Mouse (Mus musculus) left cerebral cortex, adult 8-10 months (tissue): ENCODE data around the gene Gfpt1. TPM values are rescaled to one million over a fixed set of nuclear protein-coding genes. Genes with fewer than 3 reads are reported as not detected.

ENCODE experiments used
- DNase-seq, 2 experiments: peaks; one replicate each; pipeline ENCODE4 v3.0.0; 2022; ENCODE audit warnings: low spot score in 2 of 2
- total RNA-seq, 4 experiments: library from RNA; stranded (reverse); gene quantifications; 2 replicates each; pipeline ENCODE4 v1.2.4; 2022

The Gfpt1 gene
- total RNA-seq, 4 experiments from 2014 or later, result 45.1 to 59.7 (median 50.4) TPM

DNA sequence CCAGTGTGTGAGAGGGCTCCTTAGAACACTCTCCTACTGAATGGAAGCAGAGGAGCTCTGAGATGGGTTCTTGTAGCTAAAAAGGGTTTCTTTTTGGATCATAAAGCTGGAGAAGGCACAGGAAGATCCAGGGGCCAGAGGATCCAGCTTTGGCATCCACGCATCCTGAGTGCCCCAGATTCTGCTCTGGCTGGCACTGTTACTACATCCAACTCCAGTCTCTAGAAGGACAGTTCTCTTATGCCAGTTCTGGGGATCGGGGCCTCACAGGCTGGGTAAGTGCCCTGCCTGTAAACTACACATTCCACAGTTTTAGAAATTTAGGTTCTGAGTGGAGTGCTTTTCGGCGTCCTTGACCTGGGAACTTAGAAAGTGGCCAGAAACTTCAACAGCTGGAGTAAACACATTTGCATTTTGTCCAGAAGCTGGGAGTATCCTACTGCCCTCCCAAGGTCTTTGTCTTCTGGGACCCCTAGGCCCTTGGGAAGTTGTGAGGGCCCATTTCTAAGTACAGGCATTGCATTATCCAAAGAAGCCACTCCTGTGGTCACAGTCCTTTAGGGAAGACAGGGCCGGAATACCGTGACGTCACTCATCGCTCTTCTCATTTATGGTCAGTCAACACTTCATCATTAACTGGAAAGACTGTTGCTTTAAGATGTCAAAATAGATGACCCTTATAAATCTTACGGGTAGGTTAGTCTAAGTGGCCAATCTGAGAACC is 57.8 kb downstream of the Gfpt1 start:
- DNase-seq, result no peak

DNA sequence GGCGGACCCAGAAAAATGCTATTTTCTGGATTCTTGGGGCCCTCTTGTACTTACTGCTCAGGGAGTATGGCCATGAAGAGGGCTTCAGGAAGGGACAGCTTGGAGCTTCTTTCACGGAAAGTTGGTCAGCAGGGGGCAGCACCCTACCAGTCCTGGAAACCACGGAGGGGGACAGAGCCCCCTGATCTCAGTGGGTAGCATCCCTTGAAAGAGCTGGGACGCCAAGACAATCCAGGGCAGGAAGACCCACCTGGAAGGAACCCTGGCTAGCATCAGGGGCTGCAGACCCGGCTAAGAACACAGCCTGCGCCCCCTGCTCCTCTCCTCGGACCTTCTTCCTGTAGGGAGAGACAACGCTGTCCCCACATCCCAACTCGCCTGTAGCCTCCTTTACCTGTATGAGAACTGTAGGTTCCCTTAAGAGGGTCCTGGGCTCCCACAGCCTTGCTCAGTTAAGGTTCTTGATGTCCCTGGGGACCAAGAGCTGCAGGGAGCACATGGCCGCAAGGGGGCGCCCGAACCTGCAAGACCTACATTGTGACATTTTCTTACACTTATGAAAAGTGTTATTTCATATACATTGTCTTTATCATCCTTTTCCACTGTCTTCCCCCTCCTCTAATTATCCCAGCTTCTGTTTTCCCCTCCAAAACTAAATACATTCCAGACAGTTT is 58.8 kb downstream of the Gfpt1 start:
- peak; percentile 78 to 96 for DNase-seq

DNA sequence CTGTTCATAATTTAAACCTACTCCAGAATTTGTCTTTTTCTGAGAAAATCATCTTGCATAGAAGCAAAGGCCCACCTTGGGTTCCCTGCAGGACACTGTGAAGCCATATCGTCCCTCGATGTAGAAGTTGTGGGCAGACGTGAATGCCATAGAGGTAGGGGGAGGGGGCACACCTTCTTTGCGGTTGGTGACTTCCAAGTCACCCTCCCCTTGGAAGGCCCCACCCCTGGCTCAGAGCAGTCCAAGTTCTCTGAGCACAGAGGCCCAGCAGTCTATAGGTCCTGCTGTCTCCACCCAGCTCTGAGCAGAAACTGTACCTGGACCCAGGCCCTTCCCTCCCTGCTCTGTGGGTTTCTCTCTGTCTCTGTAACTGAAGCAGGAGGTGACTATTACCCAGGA is 59.3 kb downstream of the Gfpt1 start:
- DNase-seq, result no peak

DNA sequence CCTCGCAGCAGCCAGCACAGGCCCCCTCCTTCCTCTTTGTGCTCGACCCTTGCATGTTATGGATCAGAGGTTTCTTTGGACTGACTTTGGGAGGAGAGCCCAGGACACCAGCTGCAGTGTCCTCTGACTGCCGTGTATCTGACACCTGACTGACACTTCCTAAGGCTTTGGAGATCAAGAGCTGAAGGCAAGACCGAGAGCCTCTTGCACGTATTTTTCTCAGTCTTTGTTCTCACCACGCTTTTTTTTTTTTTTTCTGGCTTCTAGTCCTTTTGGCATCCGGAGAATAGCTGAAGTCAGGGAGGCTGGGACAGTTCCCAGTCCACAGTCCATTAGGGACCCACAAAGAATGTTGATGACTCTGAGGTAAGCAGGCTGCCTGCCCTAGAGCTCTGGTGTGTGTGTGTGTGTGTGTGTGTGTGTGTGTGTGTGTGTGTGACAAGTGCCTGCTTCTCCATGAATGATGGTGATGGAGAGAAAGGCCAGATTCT is 59.8 kb downstream of the Gfpt1 start:
- DNase-seq, result peak in 1 of 2 experiments; percentile 19

DNA sequence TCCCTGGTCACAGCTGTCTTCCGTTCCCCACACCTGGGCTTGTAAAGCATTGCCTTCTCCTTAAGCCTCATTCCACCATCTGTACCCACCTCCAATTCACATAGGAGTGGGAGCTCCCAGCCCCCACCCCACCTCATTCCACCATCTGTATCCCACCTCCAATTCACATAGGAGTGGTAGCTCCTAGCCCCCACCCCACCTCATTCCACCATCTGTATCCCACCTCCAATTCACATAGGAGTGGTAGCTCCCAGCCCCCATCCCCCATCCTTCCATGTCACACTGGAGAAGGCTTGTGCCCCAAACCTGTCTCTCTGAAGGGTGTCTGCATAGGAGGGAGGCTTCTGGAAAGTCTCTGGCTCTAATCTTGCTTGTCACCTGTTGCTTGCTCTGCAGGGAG is 60.7 kb downstream of the Gfpt1 start:
- no peak for DNase-seq

DNA sequence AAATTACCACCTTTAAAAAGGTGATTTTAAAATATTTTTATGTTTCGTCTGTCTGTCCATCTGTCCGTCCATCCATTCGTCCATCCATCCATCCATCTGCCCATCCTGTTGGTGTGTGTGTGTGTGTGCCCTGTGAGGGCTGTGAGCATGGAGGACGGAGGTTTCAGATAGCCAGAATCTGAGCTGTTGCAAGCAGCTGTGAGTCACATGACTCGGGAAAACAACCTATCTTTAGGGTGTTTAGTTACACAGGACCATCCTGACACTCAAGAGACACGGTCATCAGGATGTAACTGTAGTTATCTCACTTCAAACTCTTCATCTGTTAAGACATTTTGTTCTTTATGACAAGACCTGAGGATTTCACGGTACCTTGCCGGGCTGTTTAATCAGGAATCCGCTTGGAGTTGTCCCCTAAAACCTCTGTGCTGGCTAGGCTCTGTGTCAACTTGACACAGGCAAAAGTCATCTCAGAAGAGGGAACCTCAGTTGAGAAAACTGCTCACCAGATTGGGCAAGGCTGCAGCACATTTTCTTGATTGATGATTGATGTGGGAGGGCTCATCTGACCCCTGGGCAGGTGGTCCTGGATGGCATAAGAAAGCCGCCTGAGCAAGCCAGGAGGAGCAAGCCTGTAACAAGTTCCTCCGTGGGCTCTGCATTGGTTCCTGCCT is 61.6 kb downstream of the Gfpt1 start, which contains the start of gene D6Ertd527e:
Gene D6Ertd527e, plus strand, starts transcription at position 624 of the 674 bp plus-strand sequence.
- no peak for DNase-seq

DNA sequence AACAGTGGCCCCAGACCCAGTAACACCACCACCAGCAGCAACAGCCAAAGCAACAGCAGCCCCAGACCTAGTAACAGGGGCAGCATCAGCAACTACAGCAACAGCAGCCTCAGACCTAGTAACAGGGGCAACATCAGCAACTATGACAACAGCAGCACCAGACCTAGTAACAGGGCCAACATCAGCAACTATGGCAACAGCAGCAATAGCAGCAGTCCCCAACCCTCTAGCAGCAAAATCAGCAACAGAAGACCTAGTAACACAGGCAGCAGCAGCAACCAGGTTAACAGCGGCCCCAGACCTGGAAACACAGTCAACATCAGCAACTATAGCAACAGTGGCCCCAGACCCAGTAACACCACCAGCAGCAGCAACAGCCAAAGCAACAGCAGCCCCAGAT is 68.8 kb downstream of the Gfpt1 start:
- no peak for DNase-seq

DNA sequence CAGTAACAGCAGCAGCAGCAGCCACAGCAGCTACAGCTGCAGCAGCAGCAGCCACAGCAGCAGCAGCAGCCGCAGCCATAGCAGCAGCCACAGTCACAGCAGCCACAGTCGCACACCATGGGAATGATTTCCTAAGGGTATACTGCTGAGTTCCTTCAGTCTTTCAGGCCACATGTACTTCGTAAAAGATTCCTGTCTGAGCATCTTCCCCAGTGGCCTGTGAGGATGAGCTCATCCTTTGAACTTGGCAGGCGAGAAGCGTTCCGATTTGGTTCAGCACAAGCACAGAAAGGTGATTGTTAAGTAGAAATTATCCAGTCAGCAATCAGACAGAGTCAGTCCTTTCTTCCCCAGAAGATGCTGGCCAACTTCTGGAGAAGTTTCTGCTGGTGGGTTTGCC is 69.5 kb downstream of the Gfpt1 start:
- DNase-seq, result no peak

DNA sequence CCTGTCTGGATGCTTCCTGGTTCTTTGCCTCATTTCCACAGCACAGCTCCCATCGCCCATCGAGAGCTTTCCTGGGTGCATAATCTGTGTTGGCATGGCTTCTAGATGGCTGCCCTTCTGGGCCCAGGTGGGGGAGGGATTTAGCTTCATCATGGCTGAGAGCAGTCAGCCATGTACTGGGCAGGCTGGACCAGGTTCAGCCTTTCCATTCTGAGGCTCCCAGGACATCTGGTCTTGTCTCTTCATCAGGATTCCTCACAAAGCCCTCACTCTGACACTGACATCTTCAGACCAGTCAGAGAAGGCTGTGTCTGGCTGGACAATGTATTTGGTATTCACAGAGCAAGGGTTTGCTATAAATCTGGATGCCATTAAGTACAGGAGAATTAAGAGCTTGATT is 73.3 kb downstream of the Gfpt1 start:
- no peak for DNase-seq

DNA sequence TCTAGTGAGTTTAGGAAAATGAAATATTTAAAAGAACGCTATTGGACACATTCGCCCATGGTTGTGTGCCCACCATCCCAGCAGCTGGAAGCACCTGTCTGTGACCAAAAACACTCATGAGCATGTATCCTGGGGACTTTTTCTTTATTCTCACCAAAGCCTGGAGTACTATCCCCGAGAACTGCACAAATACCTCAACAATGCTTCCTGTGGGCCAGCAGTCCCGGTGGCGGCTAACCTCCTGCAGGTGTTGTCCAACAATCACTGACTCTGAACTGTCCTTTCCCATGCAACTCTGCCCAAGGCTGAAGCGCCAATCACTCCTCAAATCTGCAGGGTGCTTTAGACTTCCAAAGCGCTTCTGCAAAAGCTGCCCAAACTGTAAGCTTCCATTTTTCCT is 74.0 kb downstream of the Gfpt1 start:
- no peak for DNase-seq

DNA sequence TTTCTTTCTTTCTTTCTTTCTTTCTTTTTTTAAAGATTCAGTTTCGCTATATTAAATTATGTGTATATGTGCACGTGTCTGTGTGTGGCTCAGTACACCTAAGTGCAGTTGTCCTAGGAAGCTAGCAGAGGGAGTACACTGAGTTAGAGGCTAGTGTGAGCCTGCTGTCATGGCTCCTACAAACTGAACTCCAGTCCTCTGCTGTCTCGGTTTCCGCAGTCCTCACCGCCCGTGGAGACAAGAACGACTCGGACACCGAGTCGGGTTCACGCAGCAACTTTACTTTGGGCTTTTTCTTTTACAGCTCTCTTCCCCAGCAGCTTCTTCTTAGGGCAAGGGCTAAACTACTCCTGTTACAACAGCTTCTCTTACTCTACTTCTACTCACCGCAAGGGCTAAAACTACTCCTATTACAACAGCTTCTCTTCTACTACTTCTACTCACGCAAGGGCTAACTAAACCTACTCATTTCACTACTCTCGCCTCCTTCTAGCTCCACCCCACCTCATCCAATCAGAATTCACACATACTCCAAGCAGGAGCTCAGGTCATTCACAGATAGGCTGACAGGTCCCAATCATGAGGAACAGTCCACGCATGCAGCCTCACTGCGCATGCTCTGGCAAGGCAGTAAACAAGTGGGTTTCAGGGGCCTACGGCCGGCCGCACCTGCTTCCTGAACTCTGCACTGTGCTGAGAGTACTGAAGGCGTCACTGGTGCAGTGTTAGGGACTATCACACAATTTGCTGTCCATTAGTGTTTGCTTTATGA is 76.6 kb downstream of the Gfpt1 start:
- DNase-seq, result no peak

DNA sequence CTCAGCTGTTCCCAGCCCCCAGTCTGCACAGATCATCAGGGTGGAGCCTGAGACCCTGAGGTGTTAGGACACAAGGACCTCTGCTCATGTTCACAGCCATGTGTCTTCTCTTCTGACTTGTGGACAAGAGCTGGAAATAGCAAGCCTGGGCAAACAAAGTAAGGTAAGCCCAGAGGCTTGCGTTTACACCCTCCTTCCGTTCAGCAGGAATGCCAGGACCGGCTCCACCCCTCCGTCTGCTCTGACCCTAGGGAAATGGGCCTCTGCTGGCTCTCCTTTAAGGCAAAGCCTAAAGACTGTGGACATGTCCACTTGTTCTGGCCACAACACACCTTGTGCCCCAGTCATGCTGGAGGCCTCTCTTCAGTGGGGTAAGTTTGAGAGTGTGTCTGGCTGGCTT is 77.3 kb downstream of the Gfpt1 start:
- DNase-seq, result no peak

DNA sequence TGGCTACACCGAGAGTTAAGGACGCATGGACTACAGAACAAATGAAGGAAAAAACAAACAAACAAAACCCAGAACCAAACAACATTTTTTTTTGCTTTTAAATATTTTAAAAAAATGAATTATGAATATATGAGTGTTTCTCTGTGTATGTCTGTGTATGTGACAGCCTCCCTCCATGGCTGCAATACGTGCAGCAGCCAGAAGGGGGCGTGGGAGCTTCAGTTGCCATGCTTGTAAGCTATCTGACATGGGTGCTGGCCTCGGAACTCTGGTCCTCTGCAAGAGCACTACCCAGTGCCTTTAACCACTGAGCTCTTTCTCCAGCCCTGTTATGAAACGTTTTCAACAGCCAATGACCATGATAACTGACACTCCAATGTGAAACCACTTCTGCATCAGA is 78.0 kb downstream of the Gfpt1 start:
- DNase-seq, result no peak

DNA sequence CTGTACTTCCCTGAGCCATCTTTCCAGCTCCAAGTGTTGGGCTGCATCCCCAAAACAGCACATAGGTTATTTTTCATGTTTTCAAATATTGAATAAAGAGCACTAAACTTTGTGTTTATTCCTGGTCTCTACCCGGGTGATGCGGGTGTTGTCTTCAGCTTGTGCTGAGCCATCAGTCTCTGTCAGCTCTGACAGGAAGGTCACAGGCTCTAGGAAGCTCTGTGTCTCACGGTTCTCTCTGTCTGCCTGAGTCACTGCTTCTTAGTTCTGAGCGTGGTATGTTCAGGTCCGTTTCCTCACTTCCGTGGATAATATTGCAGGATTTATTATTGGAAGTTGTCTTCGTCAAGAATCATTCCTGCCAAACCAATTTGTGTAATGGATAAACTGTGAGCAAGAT is 79.3 kb downstream of the Gfpt1 start:
- no peak for DNase-seq

DNA sequence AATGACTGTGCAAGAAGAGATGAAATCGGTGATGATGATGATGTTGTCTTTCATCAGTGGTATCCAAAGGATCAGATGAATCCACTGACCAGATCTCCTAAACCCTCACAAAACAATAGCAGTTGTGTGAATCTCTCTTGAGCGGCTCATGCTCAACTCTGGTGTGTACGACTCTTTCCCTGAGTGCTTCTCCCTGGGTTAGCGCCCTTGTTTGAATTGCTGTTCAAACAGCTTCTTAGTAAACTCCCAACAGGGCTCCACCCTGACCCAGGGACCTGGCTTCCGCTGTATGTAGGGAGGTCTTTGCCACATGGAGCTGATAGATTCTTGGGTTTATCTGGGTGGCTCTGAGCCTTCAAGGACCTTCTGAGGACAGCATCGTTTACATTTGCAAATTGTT is 80.8 kb downstream of the Gfpt1 start:
- no peak for DNase-seq

DNA sequence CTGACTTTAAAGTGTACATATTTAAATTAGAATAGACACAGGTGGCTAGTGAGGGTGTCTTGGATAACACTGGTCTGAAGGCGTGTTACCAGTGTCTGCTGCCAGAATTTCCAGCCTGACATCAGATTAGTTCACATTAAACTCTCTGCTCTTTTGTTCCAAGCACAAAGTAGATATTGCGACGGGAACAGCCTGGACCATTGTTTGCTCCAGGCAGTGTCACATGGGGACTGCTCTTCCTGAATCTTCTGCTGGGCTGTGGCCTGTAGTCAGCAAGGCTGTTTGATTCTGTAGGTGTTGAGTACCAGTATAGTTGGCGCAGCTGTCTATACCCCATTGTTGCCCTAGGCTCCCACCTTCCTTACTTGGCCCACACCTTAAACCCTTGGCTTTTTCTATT is 81.3 kb downstream of the Gfpt1 start:
- no peak for DNase-seq

DNA sequence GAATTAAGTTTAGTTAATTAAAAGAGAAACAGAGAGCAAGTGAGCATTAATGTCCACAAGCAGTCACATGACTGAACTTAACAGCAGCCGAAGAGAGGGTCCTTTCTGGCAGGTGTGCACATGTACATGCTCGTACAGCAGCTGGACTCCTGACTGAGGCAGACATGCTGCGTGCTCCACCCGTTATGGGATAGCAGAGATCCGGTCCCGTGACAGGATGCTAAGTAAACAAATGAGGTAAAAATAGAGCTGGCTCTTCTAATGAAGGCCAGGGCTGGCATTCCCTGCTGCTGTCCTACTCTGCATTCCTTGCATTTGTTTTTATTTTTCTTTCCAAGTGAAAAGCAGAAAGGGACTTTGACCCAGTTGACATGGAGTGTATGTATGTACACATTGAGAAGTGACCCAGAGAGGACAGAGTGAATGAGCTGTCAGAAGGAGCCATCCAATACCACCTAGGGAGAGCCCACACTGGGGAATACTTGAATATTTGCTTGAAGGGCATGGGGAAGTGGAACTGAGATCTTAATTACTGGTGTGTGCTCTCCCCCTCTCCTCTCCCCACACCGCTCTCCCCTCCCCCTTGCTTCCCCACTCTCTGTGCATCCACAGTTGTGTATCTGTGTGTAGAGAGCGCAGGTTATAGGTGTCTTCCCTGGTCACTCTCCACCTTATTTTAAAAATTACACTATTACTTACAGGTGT is 84.6 kb downstream of the Gfpt1 start:
- no peak for DNase-seq

DNA sequence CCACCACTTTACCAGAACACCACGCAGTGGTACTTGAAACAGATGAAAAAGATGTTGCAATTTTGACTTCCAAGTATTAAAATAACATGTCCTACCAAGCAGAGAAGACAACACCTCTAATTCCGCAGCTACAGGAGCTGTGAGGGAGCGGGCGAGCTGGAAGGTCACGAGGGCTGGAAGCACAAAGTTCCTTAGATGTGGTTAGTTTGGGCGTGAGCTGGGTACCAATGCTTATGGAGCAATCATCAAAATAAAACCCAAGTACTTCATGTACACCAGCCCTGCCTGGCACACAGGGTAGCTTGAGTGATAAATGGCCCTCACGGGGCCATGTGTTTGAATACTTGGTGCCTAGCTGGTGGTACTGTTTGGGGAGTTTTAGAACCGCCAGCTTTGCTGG is 87.2 kb downstream of the Gfpt1 start:
- peak in 1 of 2 experiments; percentile 15 for DNase-seq

DNA sequence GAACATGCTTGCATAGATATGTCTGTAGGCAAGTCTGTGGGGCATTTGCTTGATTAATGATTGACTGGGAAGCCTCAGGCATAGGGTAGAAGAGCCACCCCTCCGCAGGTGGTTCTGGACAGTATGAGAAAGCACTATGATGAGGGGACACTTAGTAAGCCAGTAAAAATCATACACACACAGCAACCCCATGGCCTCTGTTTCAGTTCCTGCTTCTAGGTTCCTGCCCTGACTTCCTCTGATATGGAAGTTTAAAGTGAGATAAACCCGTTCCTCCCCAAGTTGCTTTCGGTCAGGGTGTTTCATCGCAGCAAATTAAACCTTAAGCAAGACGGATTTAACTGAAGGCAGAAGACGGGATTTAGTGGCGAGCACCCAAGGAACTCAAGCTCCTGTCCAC is 88.0 kb downstream of the Gfpt1 start:
- DNase-seq, result no peak

DNA sequence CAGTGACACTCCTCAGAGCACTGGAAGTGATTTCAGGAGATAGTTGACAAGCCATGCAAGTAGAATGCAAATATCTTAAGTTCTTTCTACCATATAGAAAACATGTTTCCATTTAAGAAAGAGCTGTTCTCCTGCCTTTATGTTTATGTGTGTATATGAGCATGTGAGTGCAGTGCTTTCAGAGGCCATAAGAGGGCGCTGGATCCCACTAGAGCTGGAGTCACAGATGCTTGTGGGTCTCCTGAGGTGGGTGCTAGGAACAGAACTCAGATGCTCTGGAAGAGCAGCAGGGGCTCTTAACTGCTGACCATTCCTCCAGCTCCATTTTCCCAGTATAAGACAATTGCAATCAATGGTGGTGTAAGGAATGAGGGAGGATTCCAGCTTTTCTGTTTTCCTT is 88.4 kb downstream of the Gfpt1 start:
- no peak for DNase-seq

DNA sequence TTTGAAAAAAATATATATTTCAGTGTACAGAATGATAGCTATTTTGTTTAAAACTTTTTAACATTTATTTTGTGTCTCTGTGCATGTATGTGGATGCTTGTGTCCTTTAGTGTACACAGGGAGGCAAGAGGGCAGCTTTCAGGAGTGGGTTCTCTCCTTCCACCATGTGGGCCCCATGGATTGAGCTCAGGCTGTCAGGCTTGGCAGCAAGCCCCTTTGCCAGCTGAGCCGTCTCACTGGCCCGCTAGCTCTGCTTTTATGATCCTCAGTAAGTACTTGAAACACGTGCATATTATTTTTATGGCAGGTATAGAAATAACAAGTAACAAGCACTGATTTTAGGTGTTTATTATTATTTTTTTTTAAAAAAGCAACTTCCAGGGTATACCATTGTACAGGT is 90.9 kb downstream of the Gfpt1 start:
- DNase-seq, result no peak
